Mouse (Mus musculus): ENCODE data around the gene Pidd1.

DNA sequence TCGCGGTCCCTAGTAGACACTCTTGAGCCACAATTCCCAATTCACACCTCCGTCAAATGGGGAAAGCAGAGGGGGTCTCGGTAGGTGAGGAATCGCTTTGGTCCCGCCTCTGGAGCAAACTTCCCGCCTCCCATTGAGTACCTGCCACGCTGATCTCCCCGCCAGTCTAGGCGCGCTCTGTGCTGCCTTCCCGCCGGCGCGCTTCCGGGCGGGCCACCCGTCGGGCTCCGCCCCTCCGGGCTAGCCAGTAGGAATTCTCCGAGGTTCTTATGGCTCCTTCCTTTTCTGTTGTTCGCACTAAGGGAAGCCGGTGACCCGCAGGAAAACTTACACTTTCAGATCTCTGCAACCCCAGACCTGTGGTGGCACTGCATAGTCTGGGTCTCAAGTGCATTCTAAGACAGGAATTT, at the start of gene Pidd1:
- TF ChIP-seq CTCF (IDR thresholded peaks at IDR 0.05; ENCODE audit: control insufficient read depth, insufficient read depth, insufficient replicate concordance, low read depth, low read length), result no peak
- TF ChIP-seq POLR2A (IDR thresholded peaks at IDR 0.05; ENCODE audit: control insufficient read depth, low read depth, low read length), result no peak

All from testis, adult 2 months (tissue).